Mouse (Mus musculus) CH12.LX (cell line): ENCODE results near the gene Lamc3. TPM values are rescaled to one million over a fixed set of nuclear protein-coding genes. Genes with fewer than 3 reads are reported as not detected.

Source experiments
- DNase-seq: peaks from one replicate; pipeline ENCODE4 v3.0.0-alpha.2; 2013; ENCODE audit errors: extremely low read depth
- H3K27ac ChIP-seq: 2 replicates; pipeline ENCODE4 v1.5.1; 2012; ENCODE audit warnings: low read depth, mild to moderate bottlenecking, control low read depth, moderate library complexity; ENCODE audit not compliant: insufficient read depth
- H3K27me3 ChIP-seq: replicated peaks from 2 replicates; pipeline ENCODE3; 2012; ENCODE audit warnings: inconsistent platforms
- H3K36me3 ChIP-seq, 2 experiments: replicated peaks in 1 of 2; 2 replicates each; pipeline versions ENCODE3 to v1.6.1; 2012; ENCODE audit warnings: inconsistent platforms in 1 of 2, low read length in 1 of 2, mild to moderate bottlenecking in 1 of 2, mixed read lengths in 1 of 2, moderate library complexity in 1 of 2; ENCODE audit not compliant: control insufficient read depth in 1 of 2, insufficient read depth in 1 of 2
- H3K4me1 ChIP-seq, 2 experiments: 2 replicates each; pipeline ENCODE4 v1.6.1; 2012; ENCODE audit warnings: inconsistent platforms in 1 of 2, moderate library complexity in 1 of 2; ENCODE audit not compliant: insufficient read depth in 2 of 2, control insufficient read depth in 1 of 2
- H3K4me2 ChIP-seq: 2 replicates; pipeline ENCODE4 v1.6.1; 2012; ENCODE audit warnings: low read depth, mild to moderate bottlenecking, control low read depth; ENCODE audit not compliant: poor library complexity, insufficient read depth, severe bottlenecking
- H3K4me3 ChIP-seq, 3 experiments: fragments of 150-350 bp in 1 of 3; sonication (generic) in 1 of 3; replicated peaks in 1 of 3; 2 replicates each; pipeline versions ENCODE3 to v1.5.1; 2011 to 2012; ENCODE audit warnings: low read depth in 2 of 3, low read length in 2 of 3, mild to moderate bottlenecking in 2 of 3, moderate library complexity in 2 of 3, control low read depth in 1 of 3, improper control_type of control experiment in 1 of 3, inconsistent platforms in 1 of 3, mixed read lengths in 1 of 3; ENCODE audit not compliant: poor library complexity in 1 of 3
- H3K79me2 ChIP-seq: replicated peaks from 2 replicates; pipeline ENCODE4 v1.6.1; 2012; ENCODE audit warnings: mild to moderate bottlenecking, moderate library complexity; ENCODE audit not compliant: control insufficient read depth, poor library complexity, insufficient read depth, severe bottlenecking; ENCODE audit errors: extremely low read depth
- H3K9ac ChIP-seq: 2 replicates; pipeline ENCODE4 v1.6.1; 2012; ENCODE audit warnings: low read depth, mild to moderate bottlenecking, control low read depth, moderate library complexity; ENCODE audit not compliant: insufficient read depth
- H3K9me3 ChIP-seq: replicated peaks from 2 replicates; pipeline ENCODE3; 2012; ENCODE audit warnings: low read length, inconsistent platforms, mixed read lengths
- BHLHE40 ChIP-seq: IDR thresholded peaks from 2 replicates; pipeline ENCODE4 v1.6.1; 2011; ENCODE audit warnings: mild to moderate bottlenecking, low read depth, low read length, improper control_type of control experiment
- CTCF ChIP-seq, 2 experiments: IDR thresholded peaks in 1 of 2; conservative IDR thresholded peaks in 1 of 2; 2 replicates each; pipeline ENCODE4 v1.5.1; 2011 to 2012; ENCODE audit warnings: low read depth in 2 of 2, low read length in 2 of 2, improper control_type of control experiment in 1 of 2, inconsistent platforms in 1 of 2, mild to moderate bottlenecking in 1 of 2, moderate library complexity in 1 of 2
- E2F4 ChIP-seq: IDR thresholded peaks from 2 replicates; pipeline ENCODE4 v1.6.1; 2011; ENCODE audit warnings: low read depth, low read length, improper control_type of control experiment; ENCODE audit not compliant: insufficient replicate concordance
- EP300 ChIP-seq: IDR thresholded peaks from 2 replicates; pipeline ENCODE4 v1.6.1; 2011; ENCODE audit warnings: low read length, improper control_type of control experiment
- ETS1 ChIP-seq: conservative IDR thresholded peaks from 2 replicates; pipeline ENCODE4 v1.6.1; 2012; ENCODE audit warnings: low read depth, mild to moderate bottlenecking, inconsistent platforms, low read length, improper control_type of control experiment, moderate library complexity
- GABPA ChIP-seq: IDR thresholded peaks from 2 replicates; pipeline ENCODE4 v1.6.1; 2012; ENCODE audit warnings: low read depth, low read length, improper control_type of control experiment, inconsistent platforms; ENCODE audit not compliant: insufficient replicate concordance
- IRF4 ChIP-seq: IDR thresholded peaks from 2 replicates; pipeline ENCODE4 v1.6.1; 2014; ENCODE audit warnings: low read depth, mild to moderate bottlenecking, inconsistent platforms, low read length, improper control_type of control experiment
- JUN ChIP-seq: IDR thresholded peaks from 2 replicates; pipeline ENCODE4 v1.6.1; 2011; ENCODE audit warnings: low read depth, mild to moderate bottlenecking, low read length, improper control_type of control experiment, moderate library complexity; ENCODE audit not compliant: insufficient read depth
- JUND ChIP-seq: conservative IDR thresholded peaks from 2 replicates; pipeline ENCODE4 v1.6.1; 2011; ENCODE audit warnings: low read depth, low read length, improper control_type of control experiment
- MAX ChIP-seq: IDR thresholded peaks from 2 replicates; pipeline ENCODE4 v1.6.1; 2011; ENCODE audit warnings: low read length, improper control_type of control experiment
- MAZ ChIP-seq: IDR thresholded peaks from 2 replicates; pipeline ENCODE4 v1.6.1; 2012; ENCODE audit warnings: low read depth, mild to moderate bottlenecking, inconsistent platforms, low read length, improper control_type of control experiment, moderate library complexity
- MEF2A ChIP-seq: IDR thresholded peaks from 2 replicates; pipeline ENCODE4 v1.6.1; 2014; ENCODE audit warnings: low read depth, mild to moderate bottlenecking, inconsistent platforms, low read length, improper control_type of control experiment, borderline replicate concordance
- MXI1 ChIP-seq: IDR thresholded peaks from 2 replicates; pipeline ENCODE4 v1.6.1; 2011; ENCODE audit warnings: mild to moderate bottlenecking, low read depth, low read length, improper control_type of control experiment
- PAX5 ChIP-seq: IDR thresholded peaks from 2 replicates; pipeline ENCODE4 v1.6.1; 2012; ENCODE audit warnings: low read length, inconsistent platforms, mixed read lengths
- POLR2A ChIP-seq: IDR thresholded peaks from 2 replicates; pipeline ENCODE4 v1.6.1; 2011; ENCODE audit warnings: low read depth, mild to moderate bottlenecking, improper control_type of control experiment, low read length
- RCOR1 ChIP-seq: conservative IDR thresholded peaks from 2 replicates; pipeline ENCODE4 v1.6.1; 2012; ENCODE audit warnings: low read depth, mild to moderate bottlenecking, inconsistent platforms, low read length, improper control_type of control experiment
- TCF12 ChIP-seq: IDR thresholded peaks from 2 replicates; pipeline ENCODE4 v1.6.1; 2014; ENCODE audit warnings: low read depth, mild to moderate bottlenecking, inconsistent platforms, low read length, improper control_type of control experiment
- ZMIZ1 ChIP-seq: IDR thresholded peaks from 2 replicates; pipeline ENCODE4 v1.6.1; 2012; ENCODE audit warnings: low read depth, mild to moderate bottlenecking, inconsistent platforms, low read length, improper control_type of control experiment
- dilution Hi-C: fragments of 300-500 bp; cut with MboI; formaldehyde crosslinking; loops from 2 replicates; pipeline ENCODE4 v1.14.3; 2020; ENCODE audit warnings: low sequenced_read_pairs; ENCODE audit not compliant: extremely low pct_unique_long_range_greater_than_20kb, extremely low pct_ligation_motif_present
- in situ Hi-C: fragments of 300-500 bp; cut with MboI; formaldehyde crosslinking; loops from 3 replicates; pipeline ENCODE4 v1.14.3; 2019; ENCODE audit warnings: low sequenced_read_pairs, low pct_ligation_motif_present, low pct_unique_long_range_greater_than_20kb, mixed read lengths
- polyA plus RNA-seq: library from polyadenylated mRNA; unstranded; fragments of >175 nt; gene quantifications from 2 replicates; pipeline ENCODE4 v1.2.1, GENCODE M21; 2012; ENCODE audit warnings: low read depth; ENCODE audit not compliant: insufficient read length
- total RNA-seq, 2 experiments: library from RNA; depleted of rRNA; stranded (reverse); fragments of 300-350 nt in 1 of 2; fragments of >200 nt in 1 of 2; gene quantifications; 2 replicates each; pipeline ENCODE4 v1.2.3; 2012 to 2014

The Lamc3 gene
- total and polyA plus RNA-seq, 3 experiments, result not detected

DNA sequence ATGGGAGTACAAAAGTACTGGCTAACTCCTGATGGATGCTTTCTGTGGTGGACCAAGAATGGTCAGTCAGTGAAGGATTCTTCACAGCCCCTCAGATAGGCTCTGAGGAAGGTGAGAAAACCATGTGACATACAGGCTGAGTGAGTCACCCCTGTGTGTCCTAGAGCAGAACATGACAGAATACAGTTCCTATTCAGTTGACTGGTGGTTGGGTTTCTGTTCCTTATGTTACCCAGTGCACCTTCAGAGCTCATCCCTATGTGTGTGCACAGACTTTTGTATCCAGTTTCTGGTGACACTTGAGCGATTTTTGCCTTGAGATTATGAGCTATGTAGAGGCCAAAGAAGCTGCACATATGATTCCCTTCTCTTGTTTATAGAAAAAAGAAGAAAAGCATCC is 100.7 kb downstream of the Lamc3 start:
- Histone ChIP-seq H3K79me2 (no peaks in the 10 kb centered on the region), H3K27ac (no peak overlapping the region), H3K9ac (no peak overlapping the region), H3K27me3 (no peaks in the 10 kb centered on the region), H3K4me3 (no peak overlapping the region), H3K4me2 (no peak overlapping the region), H3K36me3 (peaks cover 75 to 99% of the 10 kb centered on the region in 2 experiments), H3K4me1 (peaks cover 0 to 30% of the 10 kb centered on the region in 2 experiments; a peak in 2 of 4 replicates), H3K9me3 (no peaks in the 10 kb centered on the region)
- peak; percentile 62 for DNase-seq
- dilution Hi-C loops (no loop called here), in situ Hi-C loops (no loop called here)
- TF ChIP-seq MEF2A (0 out of 2 replicates have a peak, but pooled peaks have one; percentile 18), BHLHE40 (peak; percentile 16; the same call in 1 of the 2 replicates), IRF4 (peak; percentile 22; the same call in 1 of the 2 replicates), EP300 (peak; percentile 69), MAX (0 out of 2 replicates have a peak, but pooled peaks have one; percentile 41), JUN (peak; percentile 25; the same call in 1 of the 2 replicates), MAZ (no peak), JUND (0 out of 2 replicates have a peak, but pooled peaks have one; percentile 44), RCOR1 (no peak), ETS1 (peak; percentile 46)

DNA sequence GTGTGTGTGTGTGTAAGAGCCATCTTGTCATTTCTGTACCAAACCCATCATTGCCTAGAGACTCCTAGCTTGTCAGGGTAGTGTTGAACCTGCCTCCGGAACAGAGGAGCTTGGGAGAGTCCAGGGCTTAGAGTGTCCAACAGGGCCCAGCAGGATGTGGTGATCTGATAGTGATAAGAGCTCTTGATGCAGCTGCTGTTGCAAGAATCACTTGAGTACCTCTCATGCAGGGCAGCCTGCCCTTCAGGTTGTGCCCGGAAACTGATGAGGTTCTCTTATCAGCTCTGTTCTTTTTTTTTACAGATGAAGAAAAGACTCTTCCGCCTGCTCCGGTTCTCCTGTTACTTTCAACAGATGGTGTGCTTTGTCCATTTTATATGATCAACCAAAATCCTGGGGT is 103.9 kb downstream of the Lamc3 start:
- Histone ChIP-seq H3K79me2 (no peaks in the 10 kb centered on the region), H3K4me2 (no peak overlapping the region), H3K9me3 (no peaks in the 10 kb centered on the region), H3K4me1 (peaks cover 0 to 30% of the 10 kb centered on the region in 2 experiments; a peak in 2 of 4 replicates)
- dilution Hi-C loops (no loop called here), in situ Hi-C loops (no loop called here)
- TF ChIP-seq MXI1, result no peak
- no peak for TF ChIP-seq IRF4
- no peak for TF ChIP-seq MAX
- no peak for TF ChIP-seq CTCF (conservative IDR thresholded peaks at IDR 0.05 in 1 of 2, IDR thresholded peaks at IDR 0.05 in 1 of 2; ENCODE audit: low read depth in 2 of 2, low read length in 2 of 2)
- TF ChIP-seq BHLHE40, result no peak
- no peak for TF ChIP-seq EP300
- TF ChIP-seq ZMIZ1, result no peak
- TF ChIP-seq PAX5, result no peak
- no peak for TF ChIP-seq ETS1
- no peak for TF ChIP-seq E2F4
- TF ChIP-seq TCF12, result no peak
- TF ChIP-seq POLR2A, result no peak
- no peak for TF ChIP-seq GABPA
- TF ChIP-seq JUN, result no peak
- no peak for TF ChIP-seq MAZ
- TF ChIP-seq, all 38 proteins: peak for 0
- H3K27me3 ChIP-seq, result no peaks in the 10 kb centered on the region
- H3K4me3 ChIP-seq, result no peak overlapping the region
- DNase-seq, result no peak
- no peak overlapping the region for H3K9ac ChIP-seq
- peaks cover 70 to 97% of the 10 kb centered on the region in 2 experiments for H3K36me3 ChIP-seq
- no peak overlapping the region for H3K27ac ChIP-seq
